Mouse (Mus musculus): ENCODE measurements at regions not wholly inside any gene's neighbourhood (a gene's known extent, or its start where the extent isn't known, plus 50 kb on each side); places are given as distances from the start of the nearest gene placed in this dataset.

- TF ChIP-seq CTCF (IDR thresholded peaks at IDR 0.05; ENCODE audit: low read depth) (no peak), EP300 (optimal IDR thresholded peaks at IDR 0.05) (no peak)
Observed at GRCm38 (mm10) chr19:28070386-28070785, 59.4 kb upstream of the Rfx3 start.
